Mouse (Mus musculus) spleen, adult 2 months (tissue): ENCODE measurements at regions not wholly inside any gene's neighbourhood (a gene's known extent, or its start where the extent isn't known, plus 50 kb on each side); places are given as distances from the start of the nearest gene placed in this dataset.

Experiments used
- CTCF ChIP-seq: fragments of 200-500 bp; IDR thresholded peaks from 2 replicates; pipeline ENCODE4 v1.5.1; 2011; ENCODE audit warnings: mild to moderate bottlenecking, inconsistent platforms; ENCODE audit not compliant: insufficient read depth, insufficient read length, insufficient replicate concordance; ENCODE audit errors: extremely low read depth
- POLR2A ChIP-seq: fragments of 200-500 bp; IDR thresholded peaks from 2 replicates; pipeline ENCODE4 v1.6.1; 2011; ENCODE audit warnings: low read depth, low read length, inconsistent platforms

DNA sequence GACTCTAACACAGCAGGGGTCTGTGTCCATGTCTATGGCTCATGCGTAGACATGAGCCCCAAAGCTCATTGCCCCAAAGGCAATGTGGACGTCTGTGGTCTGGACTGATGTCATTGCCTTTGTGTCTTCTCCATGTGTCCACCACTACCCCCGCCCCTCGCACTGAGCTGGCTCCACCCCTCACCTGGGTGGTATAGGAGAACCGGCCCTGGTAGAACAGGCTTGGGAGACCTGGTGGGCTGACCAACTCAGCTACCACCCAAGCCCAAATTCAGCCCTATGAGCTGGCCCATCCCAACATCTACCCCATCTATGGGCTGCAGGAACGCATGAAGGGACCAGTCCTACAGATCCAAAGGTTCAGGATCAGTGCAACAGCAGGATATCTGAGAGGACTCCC is 87.2 kb upstream of the B3gat2 start:
- TF ChIP-seq CTCF (no peak), POLR2A (no peak)
